Mouse (Mus musculus): ENCODE measurements around the gene Gm17374.
A peak's percentile ranks its signal among the peaks of the same experiment; 100 is the strongest.
"Not testable (repeated sequence)": the region's sequence is repeated elsewhere in the genome, so short reads cannot be mapped to it uniquely, and the experiment has no call there.

Gene Gm17374

DNA sequence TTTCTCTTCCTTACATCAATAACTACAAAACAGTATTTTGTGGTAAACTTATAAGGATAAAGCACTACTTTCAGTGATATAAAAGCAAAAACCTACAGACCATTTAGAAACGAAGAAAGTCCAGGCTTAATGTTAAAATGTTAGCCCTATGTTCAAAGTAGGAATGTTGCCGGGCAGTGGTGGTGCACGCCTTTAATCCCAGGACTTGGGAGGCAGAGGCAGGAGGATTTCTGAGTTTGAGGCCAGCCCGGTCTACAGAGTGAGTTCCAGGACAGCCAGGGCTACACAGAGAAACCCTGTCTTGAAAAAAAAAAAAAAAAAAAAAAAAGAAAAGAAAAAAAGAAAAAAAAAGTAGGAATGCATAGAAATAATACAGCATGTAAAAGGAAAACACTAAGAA, at the start of gene Gm17374:
Gm17374 (plus strand) TSS at position 301 of the 400 bp plus-strand sequence.
- not testable (repeated sequence) for DNase-seq (ENCODE audit: extremely low read depth, low read depth, low spot score)

DNA sequence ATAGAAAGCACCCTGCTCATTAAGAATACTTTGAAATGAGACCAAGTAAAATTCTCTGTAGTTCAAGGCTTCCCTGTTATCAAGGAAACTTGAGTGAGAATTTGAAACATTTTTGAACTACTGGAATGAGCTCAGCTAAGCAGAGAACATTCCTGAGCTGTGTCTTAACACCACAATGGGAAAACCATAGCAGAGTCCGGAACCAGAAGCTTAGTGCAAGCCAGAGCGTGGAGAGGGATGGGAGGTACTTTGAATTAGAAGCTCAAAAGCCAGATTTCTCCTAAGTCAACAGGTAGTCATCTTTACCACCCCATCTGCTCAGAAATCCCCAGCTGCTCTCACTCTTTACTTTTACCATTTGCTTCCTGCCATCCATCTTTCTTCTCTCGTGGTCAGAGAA, 46.9 kb upstream of the Gm17374 start:
- DNase-seq (ENCODE audit: extremely low read depth, low read depth, low spot score), result no peak

DNA sequence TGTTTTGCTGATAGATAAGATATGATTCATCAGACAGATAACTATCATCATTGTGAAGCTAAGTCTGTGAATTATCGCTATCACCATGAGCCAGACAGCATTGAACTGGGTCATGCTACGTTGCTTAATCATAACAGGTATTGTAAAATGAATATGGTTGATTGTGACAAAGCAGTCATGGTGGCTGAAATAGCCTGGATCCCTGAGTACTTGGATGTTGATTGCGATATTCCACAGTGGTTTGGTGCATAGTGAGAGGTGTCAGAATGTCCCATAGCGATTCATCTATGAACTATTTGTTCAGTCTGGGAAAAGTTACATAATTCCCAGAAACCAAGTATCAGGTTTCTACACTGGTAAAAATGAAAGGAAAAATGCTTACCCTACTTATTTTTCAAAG, 44.2 kb upstream of the Gm17374 start:
- peak; percentile 2 for DNase-seq (ENCODE audit: extremely low read depth, low read depth, low spot score)

GRCm38 (mm10) chr2:140108945-140109344, 42.9 kb upstream of the Gm17374 start:
- no peak for DNase-seq (ENCODE audit: extremely low read depth, low read depth, low spot score)

DNA sequence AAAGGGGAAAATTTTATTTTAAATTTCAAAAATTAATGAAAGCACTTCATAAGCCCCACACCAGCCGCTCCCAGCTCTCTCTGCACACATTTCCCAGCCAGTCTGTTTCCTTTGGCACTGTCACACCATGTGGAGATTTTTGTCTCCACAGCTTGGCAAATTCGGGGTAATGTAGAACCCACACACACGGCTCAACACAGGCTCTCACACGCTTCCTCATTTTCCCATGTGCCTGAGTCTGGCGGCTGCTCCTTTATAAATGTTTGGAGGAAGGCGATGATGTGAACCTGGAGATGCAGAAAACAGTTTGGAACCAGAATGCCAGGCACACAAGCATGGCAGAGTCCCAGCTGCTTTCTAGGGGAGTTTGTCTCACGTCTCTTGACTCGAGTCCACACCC, 38.0 kb upstream of the Gm17374 start:
- no peak for DNase-seq (ENCODE audit: extremely low read depth, low read depth, low spot score)

DNA sequence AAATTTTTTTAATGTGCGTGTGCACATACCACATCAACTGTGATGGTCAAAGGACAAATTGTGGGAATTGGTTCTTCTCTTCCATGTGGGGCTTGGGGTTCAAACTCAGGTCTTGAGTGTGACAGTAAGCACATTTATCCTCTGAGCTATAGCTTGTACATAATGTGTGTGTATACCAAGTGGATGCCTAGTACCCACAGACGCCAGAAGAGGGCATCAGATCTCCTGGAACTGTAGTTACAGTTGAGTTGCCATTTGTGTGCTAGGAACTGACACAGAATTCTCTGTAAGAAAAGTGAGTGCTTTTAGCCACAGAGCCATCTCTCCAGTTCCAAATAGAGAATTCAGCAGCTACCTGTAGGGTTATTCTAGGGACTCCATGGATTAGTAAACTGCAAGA, 26.3 kb upstream of the Gm17374 start:
- no peak for DNase-seq (ENCODE audit: extremely low read depth, low read depth, low spot score)

DNA sequence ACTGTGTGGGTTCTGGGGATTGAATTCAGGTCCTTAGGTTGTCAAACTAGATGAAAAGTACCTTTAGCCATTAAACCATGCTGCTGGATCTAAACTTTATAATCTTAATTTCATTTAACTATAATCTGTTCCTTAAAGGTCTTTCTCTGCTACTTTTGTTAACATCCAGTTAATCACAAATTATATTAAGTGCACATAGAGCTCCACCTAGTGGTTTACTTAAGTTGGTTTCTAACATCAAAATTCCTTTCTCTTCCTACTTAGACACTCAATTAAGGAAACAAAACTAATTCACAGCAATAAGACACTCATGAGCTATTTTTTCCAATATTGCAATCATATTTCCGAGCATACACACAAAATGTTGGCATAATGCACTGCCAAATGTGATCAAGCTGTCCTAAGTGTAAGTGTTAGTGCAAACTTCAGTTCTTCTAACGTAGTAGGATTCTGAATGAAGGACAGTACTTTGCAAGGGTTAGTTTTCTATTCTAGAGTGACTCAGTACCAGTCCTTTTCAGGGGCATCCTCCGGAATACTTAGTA, 7.4 kb downstream of the Gm17374 start:
- no peak for DNase-seq (ENCODE audit: extremely low read depth, low read depth, low spot score)

DNA sequence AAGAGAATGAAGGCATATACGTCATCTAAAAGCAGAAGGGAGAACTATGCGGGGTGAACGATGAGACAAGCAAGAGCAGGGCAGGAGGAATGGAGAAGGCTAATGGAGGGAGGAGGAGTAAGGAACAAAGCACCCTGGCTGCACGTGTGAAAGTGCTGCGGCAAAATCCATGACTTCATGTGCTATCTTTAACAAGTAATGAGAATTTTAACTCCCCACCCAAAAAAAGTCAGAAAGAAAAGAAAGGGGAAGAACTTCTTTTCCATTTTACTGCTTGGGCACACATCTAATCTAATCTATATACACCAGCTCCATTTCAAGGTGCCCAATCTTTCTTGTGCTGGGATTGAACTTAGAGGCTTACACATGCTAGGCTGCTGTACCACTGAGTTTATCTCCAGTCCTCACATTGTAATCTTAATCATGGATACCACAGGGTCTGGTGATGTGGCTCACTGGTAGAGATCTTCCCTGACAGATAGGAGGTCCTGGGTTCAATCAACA, 11.6 kb downstream of the Gm17374 start:
- DNase-seq (ENCODE audit: extremely low read depth, low read depth, low spot score), result no peak

DNA sequence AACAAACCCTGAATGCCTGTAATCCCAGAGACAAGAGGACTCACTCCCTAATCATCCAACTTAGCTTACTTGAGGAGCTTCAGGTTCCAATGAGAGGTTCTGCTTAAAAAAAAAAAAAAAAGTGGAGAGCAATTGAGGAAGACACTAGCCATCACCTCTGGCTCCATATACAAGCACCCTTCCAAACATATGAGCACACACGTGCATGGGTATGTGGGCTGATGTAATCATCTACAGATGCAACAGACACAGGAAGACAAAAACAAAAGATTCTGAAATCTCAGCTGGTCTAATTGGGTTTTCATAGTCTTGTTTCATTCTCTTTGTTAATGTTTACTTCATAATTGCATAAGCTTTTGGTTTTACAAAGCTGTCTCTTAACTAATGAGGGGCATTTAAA, 17.2 kb downstream of the Gm17374 start:
- DNase-seq (ENCODE audit: extremely low read depth, low read depth, low spot score), result no peak

GRCm38 (mm10) chr2:140170127-140170802, 18.4 kb downstream of the Gm17374 start, which contains the start of the genes Esf1 and Ndufaf5:
Gene Esf1 (minus strand): TSS chr2:140170564.
Gene Ndufaf5 (plus strand): TSS chr2:140170649.
- peak; percentile 52 for DNase-seq (ENCODE audit: extremely low read depth, low read depth, low spot score)

GRCm38 (mm10) chr2:140170803-140171553, 19.1 kb downstream of the Gm17374 start:
- DNase-seq (ENCODE audit: extremely low read depth, low read depth, low spot score), result no peak

DNA sequence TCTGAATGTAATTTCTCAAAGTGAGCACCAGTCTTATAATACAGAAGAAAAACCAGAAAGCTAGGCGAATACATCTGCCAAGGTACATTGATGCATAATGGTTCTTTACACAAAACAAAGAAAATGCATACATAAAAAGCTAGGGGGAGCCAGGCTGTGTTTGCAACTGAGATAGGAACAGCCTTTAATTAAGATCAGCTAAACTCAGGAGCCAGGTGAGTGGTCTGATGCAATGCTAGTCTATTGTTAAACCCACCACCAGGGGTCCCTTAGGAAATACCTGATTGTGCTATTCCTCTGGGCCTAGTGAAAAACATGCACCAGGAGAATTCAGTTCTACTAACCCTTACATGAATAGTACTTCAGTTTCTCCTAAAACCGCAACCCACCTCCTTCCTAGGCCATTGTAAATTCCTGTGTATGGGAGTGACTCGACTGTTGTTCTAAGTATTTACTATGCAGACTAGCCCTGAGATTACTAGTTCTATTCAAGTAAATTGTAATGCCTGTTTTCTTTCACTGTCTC, 33.9 kb downstream of the Gm17374 start:
- DNase-seq (ENCODE audit: extremely low read depth, low read depth, low spot score), result not testable (repeated sequence)

DNA sequence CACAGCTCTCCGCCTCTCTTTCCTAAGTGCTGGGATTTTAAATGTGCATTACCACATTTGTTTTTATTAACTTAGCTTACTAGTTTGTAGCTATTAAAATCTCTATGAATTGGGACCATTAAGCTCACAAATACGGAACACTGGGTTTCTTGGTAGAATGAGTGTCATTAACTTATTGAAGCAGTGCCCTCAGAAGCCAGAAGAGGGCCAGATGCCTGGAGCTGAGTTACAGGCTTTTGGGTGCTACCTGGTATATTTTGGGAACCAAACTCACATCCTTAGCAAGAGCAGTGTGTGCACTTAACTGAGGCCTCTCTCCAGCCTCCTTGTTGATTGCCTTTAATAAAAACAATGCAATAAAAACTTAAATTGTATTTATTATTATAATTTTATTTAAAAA, 48.9 kb downstream of the Gm17374 start:
- no peak for DNase-seq (ENCODE audit: extremely low read depth, low read depth, low spot score)

DNA sequence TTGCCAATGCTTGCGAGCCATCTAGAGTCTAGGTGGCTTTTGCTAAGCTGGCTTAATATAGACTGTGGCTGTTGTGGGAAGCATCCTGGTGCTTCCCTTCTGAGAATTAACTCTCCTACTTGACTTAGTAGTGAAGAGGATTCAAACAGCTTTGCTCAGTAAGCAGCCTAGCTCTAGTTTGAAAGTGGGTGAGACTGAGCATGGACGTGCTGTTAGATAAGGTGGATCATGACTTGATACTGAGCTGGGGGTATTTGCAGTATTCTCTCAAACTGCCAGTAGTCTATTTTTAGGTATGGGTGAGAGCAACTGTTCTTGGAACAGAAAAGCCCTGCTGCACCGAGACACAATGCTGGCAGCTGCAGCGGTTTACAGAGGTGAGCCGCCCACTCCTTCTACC, 50.7 kb downstream of the Gm17374 start:
- peak; percentile 3 for DNase-seq (ENCODE audit: extremely low read depth, low read depth, low spot score)

All from fat pad, adult 2 months (tissue).